Mouse (Mus musculus): ENCODE measurements around the gene Lrrc8a.
A peak's percentile ranks its signal among the peaks of the same experiment; 100 is the strongest.

The Lrrc8a gene

GRCm38 (mm10) chr2:30261921-30262839 is 24.7 kb downstream of the Lrrc8a start:
- DNase-seq (ENCODE audit: low spot score in 2 of 2) = no peak

GRCm38 (mm10) chr2:30262840-30263441 is 25.4 kb downstream of the Lrrc8a start:
- DNase-seq (ENCODE audit: low spot score in 2 of 2) = peak; percentile 47 to 57

- DNase-seq (ENCODE audit: low spot score in 2 of 2) = no peak
Measured at GRCm38 (mm10) chr2:30263811-30264210, 26.3 kb downstream of the Lrrc8a start.

GRCm38 (mm10) chr2:30264671-30265519 is 27.4 kb downstream of the Lrrc8a start:
- DNase-seq (ENCODE audit: low spot score in 2 of 2) = no peak

GRCm38 (mm10) chr2:30265767-30266253 is 28.3 kb downstream of the Lrrc8a start, which contains the start of gene Phyhd1:
Gene Phyhd1 (plus strand): TSS chr2:30266203.
- peak; percentile 48 to 64 for DNase-seq (ENCODE audit: low spot score in 2 of 2)

- DNase-seq (ENCODE audit: low spot score in 2 of 2) = no peak
Measured at GRCm38 (mm10) chr2:30266392-30266941, 29.0 kb downstream of the Lrrc8a start.

GRCm38 (mm10) chr2:30267466-30267865 is 30.0 kb downstream of the Lrrc8a start:
- no peak for DNase-seq (ENCODE audit: low spot score in 2 of 2)

- no peak for DNase-seq (ENCODE audit: low spot score in 2 of 2)
Measured at GRCm38 (mm10) chr2:30268371-30268770, 30.9 kb downstream of the Lrrc8a start.

- DNase-seq (ENCODE audit: low spot score in 2 of 2) = no peak
Measured at GRCm38 (mm10) chr2:30269241-30269990, 31.9 kb downstream of the Lrrc8a start.

GRCm38 (mm10) chr2:30270134-30270533 is 32.6 kb downstream of the Lrrc8a start:
- peak; percentile 50 to 60 for DNase-seq (ENCODE audit: low spot score in 2 of 2)

- no peak for DNase-seq (ENCODE audit: low spot score in 2 of 2)
Measured at GRCm38 (mm10) chr2:30280743-30281142, 43.2 kb downstream of the Lrrc8a start, which contains the start of gene Gm28038. Gene Gm28038 (plus strand): TSS chr2:30281043.

GRCm38 (mm10) chr2:30281651-30282050 is 44.1 kb downstream of the Lrrc8a start:
- DNase-seq (ENCODE audit: low spot score in 2 of 2) = no peak

- no peak for DNase-seq (ENCODE audit: low spot score in 2 of 2)
Measured at GRCm38 (mm10) chr2:30283193-30283592, 45.7 kb downstream of the Lrrc8a start.

- DNase-seq (ENCODE audit: low spot score in 2 of 2) = no peak
Measured at GRCm38 (mm10) chr2:30285004-30285403, 47.5 kb downstream of the Lrrc8a start.

- DNase-seq (ENCODE audit: low spot score in 2 of 2) = no peak
Measured at GRCm38 (mm10) chr2:30285416-30286181, 48.1 kb downstream of the Lrrc8a start.

- DNase-seq (ENCODE audit: low spot score in 2 of 2) = peak; percentile 89 to 97
Measured at GRCm38 (mm10) chr2:30286192-30287026, 48.9 kb downstream of the Lrrc8a start, which contains the start of the genes Dolk and Nup188. Gene Dolk (minus strand): TSS chr2:30286334. Gene Nup188 (plus strand): TSS chr2:30286397.

GRCm38 (mm10) chr2:30287027-30287373 is 49.5 kb downstream of the Lrrc8a start:
- DNase-seq (ENCODE audit: low spot score in 2 of 2) = no peak

- no peak for DNase-seq (ENCODE audit: low spot score in 2 of 2)
Measured at GRCm38 (mm10) chr2:30299525-30299924, 62.0 kb downstream of the Lrrc8a start.

GRCm38 (mm10) chr2:30299966-30300365 is 62.5 kb downstream of the Lrrc8a start:
- DNase-seq (ENCODE audit: low spot score in 2 of 2) = no peak

Data from frontal cortex, postnatal 14 days (tissue).